Mouse (Mus musculus) embryonic facial prominence, embryonic 13.5 days (tissue): ENCODE measurements around the gene Ccdc47. TPM values are rescaled to one million over a fixed set of nuclear protein-coding genes. Genes with fewer than 3 reads are reported as not detected.

Source experiments
- ATAC-seq: fragments of 200-750 bp; cut with Nextera tagmentation; 2 replicates; pipeline ENCODE4 v1.8.0; 2017; ENCODE audit warnings: low read depth; ENCODE audit not compliant: insufficient number of reproducible peaks, insufficient read depth, low FRiP score, low TSS enrichment
- H3K27ac ChIP-seq: fragments of 300-500 bp; sonication (generic); 2 replicates; pipeline ENCODE4 v1.5.1; 2015; ENCODE audit warnings: moderate library complexity, mild to moderate bottlenecking, inconsistent platforms
- H3K27me3 ChIP-seq: fragments of 300-500 bp; sonication (generic); 2 replicates; pipeline ENCODE4 v1.6.1; 2015; ENCODE audit warnings: mild to moderate bottlenecking, inconsistent platforms
- H3K36me3 ChIP-seq: fragments of 300-500 bp; sonication (generic); 2 replicates; pipeline ENCODE4 v1.6.1; 2015; ENCODE audit warnings: mild to moderate bottlenecking, inconsistent platforms
- H3K4me1 ChIP-seq: fragments of 300-500 bp; sonication (generic); 2 replicates; pipeline ENCODE4 v1.6.1; 2015; ENCODE audit warnings: inconsistent platforms
- H3K4me2 ChIP-seq: fragments of 300-500 bp; sonication (generic); 2 replicates; pipeline ENCODE4 v1.6.1; 2015; ENCODE audit warnings: moderate library complexity, mild to moderate bottlenecking, inconsistent platforms
- H3K4me3 ChIP-seq: fragments of 300-500 bp; sonication (generic); 2 replicates; pipeline ENCODE4 v1.5.1; 2015; ENCODE audit warnings: mild to moderate bottlenecking, inconsistent platforms
- H3K9ac ChIP-seq: fragments of 300-500 bp; sonication (generic); 2 replicates; pipeline ENCODE4 v1.6.1; 2015; ENCODE audit warnings: mild to moderate bottlenecking, inconsistent platforms
- H3K9me3 ChIP-seq: fragments of 300-500 bp; sonication (generic); 2 replicates; pipeline ENCODE4 v1.6.1; 2016; ENCODE audit warnings: inconsistent platforms
- WGBS: fragments of 180-500 bp; shearing (Covaris S2); methylation state at CpG from one replicate; pipeline ENCODE4 v1.1.7; 2015; ENCODE audit warnings: mixed read lengths; 5-methylcytosine and 5-hydroxymethylcytosine counted together
- polyA plus RNA-seq: library from polyadenylated mRNA; unstranded; fragments of >200 nt; fragmentation: Nextera tagmentation; extraction: Ambion mirVana; gene quantifications from 2 replicates; pipeline ENCODE4 v1.2.1, GENCODE M21; 2015

The Ccdc47 gene
- polyA plus RNA-seq = 81.4 and 93.3 TPM in 2 replicates

DNA sequence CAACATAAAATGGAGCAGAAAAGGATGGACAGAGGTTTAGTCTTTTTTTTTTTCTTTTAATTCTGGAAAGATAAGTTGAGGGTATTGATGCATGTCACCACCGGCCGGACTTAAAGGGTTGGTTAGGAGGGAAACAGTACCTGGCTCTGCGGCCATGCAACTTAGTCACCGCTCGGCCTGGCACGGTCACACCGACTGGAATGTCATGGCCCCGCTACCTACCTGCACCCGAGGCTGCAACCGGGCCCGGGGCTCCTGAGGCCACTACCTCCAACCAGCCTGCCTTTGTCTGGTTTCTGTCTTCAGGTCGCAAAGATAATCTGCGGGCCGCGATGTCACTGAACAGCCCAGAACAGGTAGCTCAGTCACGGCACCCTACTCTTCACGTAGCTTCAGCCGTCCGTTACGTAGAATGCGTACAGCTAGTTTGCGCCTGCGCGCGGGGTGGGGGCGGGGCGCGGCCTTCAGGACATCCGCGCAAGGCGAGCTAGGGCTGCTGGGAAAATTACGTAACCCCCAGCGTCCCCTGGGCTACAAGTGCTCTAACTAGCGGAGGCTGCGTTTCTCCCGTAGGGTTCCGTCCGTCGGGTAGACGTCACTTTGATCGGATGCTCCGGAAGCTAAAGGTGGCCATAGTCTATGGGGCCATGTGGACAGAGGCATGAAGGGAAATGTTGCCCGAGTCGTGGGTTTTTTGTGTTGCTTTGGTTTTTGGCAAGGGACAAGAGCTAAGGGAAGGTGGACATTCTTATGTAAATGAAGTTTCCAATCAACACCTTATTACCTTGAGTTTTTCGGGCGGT lies at the start of gene Ccdc47:
Gene Ccdc47, minus strand, starts transcription at position 418 of the 803 bp plus-strand sequence.
- Histone ChIP-seq H3K4me3 (peak within 1 kb of the TSS; percentile 83), H3K4me2 (peak within 1 kb of the TSS; percentile 73), H3K4me1 (peaks cover 20% of the 10 kb centered on the region), H3K9ac (peak within 1 kb of the TSS; percentile 97), H3K27ac (peak within 1 kb of the TSS; percentile 96), H3K36me3 (peaks cover 23% of the 10 kb centered on the region), H3K27me3 (no peaks in the 10 kb centered on the region), H3K9me3 (no peaks in the 10 kb centered on the region)
- ATAC-seq = peak; percentile 96
- WGBS = under 1% methylated on average over 46 of the region's 46 CpGs

DNA sequence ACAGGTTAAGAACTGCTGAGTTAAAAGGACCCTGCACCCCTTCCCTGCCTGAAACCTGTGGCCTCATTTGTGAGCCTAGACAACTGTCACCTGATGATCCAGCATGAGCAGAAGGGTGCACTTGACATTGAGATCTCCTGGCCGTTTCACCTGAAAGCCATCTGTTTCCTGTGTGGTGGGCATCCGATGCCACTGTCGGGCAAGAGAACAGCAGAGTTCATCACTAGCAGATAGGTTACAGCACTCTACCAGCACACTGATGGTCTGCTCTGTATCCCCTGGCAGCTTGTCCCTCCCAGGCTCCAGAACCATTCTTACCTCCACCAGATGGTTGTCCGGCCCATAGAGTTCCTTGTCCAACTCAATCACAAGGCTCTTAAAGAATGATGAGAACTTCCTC lies 49.4 kb upstream of the Ccdc47 start:
- WGBS = 92% methylated on average over 4 of the region's 4 CpGs
- H3K4me2 ChIP-seq = no peak overlapping the region
- peaks cover 31% of the 10 kb centered on the region for H3K4me1 ChIP-seq
- peaks cover 73% of the 10 kb centered on the region for H3K36me3 ChIP-seq
- H3K27me3 ChIP-seq = no peaks in the 10 kb centered on the region
- no peak overlapping the region for H3K4me3 ChIP-seq
- H3K27ac ChIP-seq = no peak overlapping the region
- H3K9me3 ChIP-seq = no peaks in the 10 kb centered on the region
- H3K9ac ChIP-seq = no peak overlapping the region
- ATAC-seq = no peak

DNA sequence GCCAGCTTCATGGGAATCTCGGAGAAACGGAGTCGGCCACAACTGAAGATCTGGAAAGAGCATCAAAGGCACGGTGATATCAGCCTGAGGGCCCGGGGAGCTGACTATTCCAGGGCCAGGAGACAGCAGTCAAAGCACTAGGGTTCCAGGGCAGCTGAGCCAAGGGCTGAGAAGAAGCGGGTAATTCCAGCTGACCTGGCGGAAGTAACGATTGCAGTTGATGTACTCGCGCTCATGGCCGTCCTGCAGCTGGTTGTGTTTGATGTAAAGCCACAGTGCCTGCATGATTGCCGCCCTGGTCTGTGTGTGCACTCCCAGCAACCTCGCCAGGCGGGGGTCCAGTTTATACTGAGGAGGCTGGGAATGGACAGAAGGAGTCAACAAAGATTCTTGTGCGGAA lies 48.8 kb upstream of the Ccdc47 start:
- no peaks in the 10 kb centered on the region for H3K9me3 ChIP-seq
- H3K4me1 ChIP-seq = peaks cover 26% of the 10 kb centered on the region
- ATAC-seq = no peak
- no peak overlapping the region for H3K4me2 ChIP-seq
- H3K36me3 ChIP-seq = peaks cover 75% of the 10 kb centered on the region
- H3K27ac ChIP-seq = no peak overlapping the region
- no peak overlapping the region for H3K4me3 ChIP-seq
- H3K27me3 ChIP-seq = no peaks in the 10 kb centered on the region
- 91% methylated on average over 15 of the region's 15 CpGs for WGBS
- no peak overlapping the region for H3K9ac ChIP-seq

DNA sequence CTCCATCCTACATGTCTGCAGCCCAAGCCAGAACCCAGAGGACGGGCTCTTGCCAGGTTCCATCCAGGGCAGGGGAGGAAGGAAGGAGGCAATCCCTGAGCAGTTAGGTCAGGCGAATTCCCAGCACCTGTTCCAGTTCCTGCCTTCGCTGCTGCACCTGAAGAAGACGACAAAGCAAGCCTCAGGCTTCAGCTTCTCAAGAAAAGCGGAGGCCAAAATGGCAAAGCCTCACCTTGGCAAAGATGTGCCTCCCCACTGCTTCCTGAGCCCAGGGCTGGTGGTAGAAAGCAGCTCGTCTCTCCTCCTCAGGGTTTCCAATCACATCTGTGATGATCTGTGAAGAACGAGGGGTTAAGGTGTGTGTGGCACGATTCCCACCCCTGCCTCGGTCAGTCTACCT lies 47.8 kb upstream of the Ccdc47 start:
- no peaks in the 10 kb centered on the region for H3K9me3 ChIP-seq
- peaks cover 81% of the 10 kb centered on the region for H3K36me3 ChIP-seq
- H3K4me2 ChIP-seq = no peak overlapping the region
- ATAC-seq = no peak
- H3K27me3 ChIP-seq = no peaks in the 10 kb centered on the region
- peaks cover 18% of the 10 kb centered on the region for H3K4me1 ChIP-seq
- H3K27ac ChIP-seq = no peak overlapping the region
- H3K9ac ChIP-seq = no peak overlapping the region
- H3K4me3 ChIP-seq = no peak overlapping the region
- WGBS = 88% methylated on average over 9 of the region's 9 CpGs

DNA sequence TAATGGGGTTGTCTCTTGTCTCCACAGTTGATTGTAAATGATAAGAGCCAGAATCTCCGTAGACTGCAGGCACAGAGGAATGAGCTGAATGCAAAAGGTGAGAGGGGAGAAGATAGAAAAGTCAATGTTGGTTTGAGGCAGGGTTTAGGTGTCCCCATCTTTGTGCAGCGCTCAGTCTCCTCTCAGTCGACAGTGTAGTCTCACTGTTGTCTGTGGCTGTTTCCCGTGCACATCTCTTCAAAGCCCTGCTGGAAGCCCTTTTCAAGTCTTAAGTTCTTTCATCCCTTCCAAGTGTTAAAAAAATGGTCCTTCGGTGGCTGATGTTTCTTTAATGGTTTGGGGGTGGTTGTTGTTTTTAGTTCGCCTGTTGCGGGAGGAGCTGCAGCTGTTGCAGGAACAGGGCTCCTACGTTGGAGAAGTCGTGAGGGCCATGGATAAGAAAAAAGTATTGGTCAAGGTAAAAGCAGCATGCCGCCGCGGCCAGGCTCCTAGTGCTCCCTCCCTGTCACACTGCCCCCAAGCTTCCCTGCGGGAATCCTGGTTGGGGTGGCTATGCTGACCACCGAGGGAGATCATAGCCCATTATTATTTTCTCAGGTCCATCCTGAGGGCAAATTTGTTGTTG lies 44.8 kb upstream of the Ccdc47 start:
- 81% methylated on average over 14 of the region's 14 CpGs for WGBS
- no peak overlapping the region for H3K27ac ChIP-seq
- peaks cover 76% of the 10 kb centered on the region for H3K36me3 ChIP-seq
- H3K9ac ChIP-seq = no peak overlapping the region
- H3K4me3 ChIP-seq = no peak overlapping the region
- ATAC-seq = no peak
- H3K4me1 ChIP-seq = peaks cover 12% of the 10 kb centered on the region
- no peaks in the 10 kb centered on the region for H3K9me3 ChIP-seq
- no peak overlapping the region for H3K4me2 ChIP-seq
- H3K27me3 ChIP-seq = no peaks in the 10 kb centered on the region

DNA sequence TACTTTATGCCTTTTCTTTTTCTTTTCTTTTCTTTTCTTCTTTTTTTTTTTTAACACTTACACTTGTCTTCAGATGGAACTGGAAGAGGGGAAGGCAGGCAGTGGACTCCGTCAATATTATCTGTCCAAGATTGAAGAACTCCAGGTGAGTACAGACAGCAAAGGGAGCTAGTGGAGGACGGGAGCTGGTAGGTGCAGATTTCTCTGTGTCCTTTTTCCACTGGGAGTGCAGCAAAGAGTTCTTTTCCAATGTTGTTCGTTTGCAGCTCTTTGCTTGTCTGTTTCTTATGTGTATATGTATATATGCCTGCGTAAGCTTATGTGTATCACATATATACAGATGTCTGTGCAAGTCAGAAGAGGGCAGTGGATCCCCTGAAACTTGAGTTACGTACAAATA lies 40.6 kb upstream of the Ccdc47 start:
- Histone ChIP-seq H3K4me3 (peak overlapping the region; percentile 69), H3K4me1 (peaks cover 21% of the 10 kb centered on the region), H3K36me3 (peaks cover 60% of the 10 kb centered on the region), H3K4me2 (peak overlapping the region; percentile 92), H3K27me3 (no peaks in the 10 kb centered on the region), H3K27ac (0 out of 2 replicates have a peak overlapping the region, but pooled peaks have one; percentile 78), H3K9ac (peak overlapping the region; percentile 83), H3K9me3 (no peaks in the 10 kb centered on the region)
- no peak for ATAC-seq
- WGBS = 74% methylated on average over 5 of the region's 5 CpGs

DNA sequence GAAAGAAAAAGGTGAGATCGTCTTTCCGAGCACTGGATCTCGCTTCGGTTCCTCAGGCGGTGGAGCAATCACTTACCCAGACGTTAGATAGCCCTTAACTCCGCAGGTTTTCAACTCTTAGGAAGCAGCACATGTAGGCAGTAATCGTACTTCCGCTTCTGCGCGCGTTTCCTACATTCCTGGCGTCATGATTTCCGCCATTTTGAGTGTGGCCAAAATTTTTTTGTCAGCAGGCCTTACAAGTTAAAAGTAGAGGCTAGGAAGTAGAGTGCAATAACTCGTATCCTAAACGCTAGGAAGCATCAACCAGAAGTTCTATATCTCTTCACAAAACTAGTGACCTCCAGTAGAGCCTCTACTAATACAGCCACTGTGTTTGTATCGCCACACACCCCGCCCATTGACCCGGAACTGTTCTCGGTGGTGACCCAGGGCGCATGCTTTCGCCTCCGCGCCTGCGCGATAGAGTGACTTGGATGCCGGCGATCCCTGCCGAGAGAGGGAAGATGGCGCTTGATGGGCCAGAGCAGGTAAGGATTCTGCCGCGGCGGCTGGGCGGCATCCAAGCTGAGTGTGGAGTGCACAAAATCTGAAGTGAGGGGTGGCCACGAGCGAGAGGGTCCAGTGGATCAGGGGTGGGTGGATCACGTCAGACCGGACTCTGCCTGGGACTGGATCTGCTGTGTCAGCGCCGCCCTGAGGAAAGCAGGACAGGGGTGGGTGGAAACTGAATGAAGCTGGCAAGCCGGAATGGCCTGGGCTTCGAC lies 39.7 kb upstream of the Ccdc47 start, which contains the start of the genes Ftsj3 and Psmc5:
Gene Ftsj3, minus strand, starts transcription at position 395 of the 767 bp plus-strand sequence.
Gene Psmc5, plus strand, starts transcription at position 470 of the 767 bp plus-strand sequence.
- peaks cover 59% of the 10 kb centered on the region for H3K36me3 ChIP-seq
- no peaks in the 10 kb centered on the region for H3K27me3 ChIP-seq
- H3K4me1 ChIP-seq = peaks cover 21% of the 10 kb centered on the region
- no peaks in the 10 kb centered on the region for H3K9me3 ChIP-seq
- WGBS = under 1% methylated on average over 42 of the region's 42 CpGs
- peak within 1 kb of the TSS; percentile 69 for H3K4me3 ChIP-seq
- H3K4me2 ChIP-seq = peak within 1 kb of the TSS; percentile 92
- peak within 1 kb of the TSS; percentile 78 for H3K27ac ChIP-seq
- H3K9ac ChIP-seq = peak within 1 kb of the TSS; percentile 83
- peak; percentile 87 for ATAC-seq

DNA sequence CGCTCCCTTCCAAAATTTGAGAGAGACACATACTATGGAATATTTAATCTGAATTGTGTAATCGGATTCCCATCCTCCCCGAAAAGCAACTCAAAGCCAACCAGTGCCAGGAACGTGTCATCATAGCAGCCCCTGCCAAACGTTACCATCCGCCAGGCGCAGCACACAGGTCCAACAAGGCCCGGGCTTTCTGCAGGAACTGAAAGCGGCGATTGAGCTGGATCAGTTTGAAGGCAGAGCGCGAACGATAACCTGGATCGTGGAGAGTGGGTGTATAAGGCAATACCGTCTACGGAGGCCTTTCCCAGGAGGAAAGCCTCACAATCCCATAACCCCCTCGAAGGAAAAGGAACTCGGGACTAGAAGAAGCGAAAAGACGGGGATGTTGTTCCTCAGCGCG lies 39.0 kb upstream of the Ccdc47 start:
- peak overlapping the region; percentile 69 for H3K4me3 ChIP-seq
- no peaks in the 10 kb centered on the region for H3K27me3 ChIP-seq
- ATAC-seq = no peak
- H3K9ac ChIP-seq = peak overlapping the region; percentile 83
- H3K4me1 ChIP-seq = peaks cover 21% of the 10 kb centered on the region
- peaks cover 62% of the 10 kb centered on the region for H3K36me3 ChIP-seq
- H3K9me3 ChIP-seq = no peaks in the 10 kb centered on the region
- 3% methylated on average over 22 of the region's 22 CpGs for WGBS
- H3K27ac ChIP-seq = peak overlapping the region; percentile 78; the same call in 1 of the 2 replicates
- peak overlapping the region; percentile 92 for H3K4me2 ChIP-seq

DNA sequence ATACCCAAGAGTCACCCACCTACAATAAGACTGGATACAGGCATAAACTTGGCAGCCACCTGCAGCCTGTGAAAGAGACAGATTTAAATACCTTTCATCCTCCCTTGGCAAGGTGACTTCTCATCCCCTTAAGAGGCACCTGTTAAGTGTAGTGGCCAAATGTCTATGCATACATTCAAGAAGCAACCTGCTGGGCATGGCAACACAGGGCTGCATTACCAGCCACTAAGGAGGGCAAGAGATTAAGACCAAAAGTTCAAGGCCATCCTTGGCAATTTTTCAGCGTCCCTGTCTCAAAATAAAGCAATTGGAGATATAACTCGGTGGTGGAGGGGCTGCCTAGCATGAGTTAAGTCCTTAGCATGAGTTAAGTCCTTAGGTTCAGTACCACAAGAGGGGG lies 38.6 kb upstream of the Ccdc47 start:
- 18% methylated on average over 2 of the region's 2 CpGs for WGBS
- peak overlapping the region; percentile 69 for H3K4me3 ChIP-seq
- H3K27me3 ChIP-seq = no peaks in the 10 kb centered on the region
- ATAC-seq = no peak
- H3K9ac ChIP-seq = peak overlapping the region; percentile 83
- H3K27ac ChIP-seq = no peak overlapping the region
- peaks cover 66% of the 10 kb centered on the region for H3K36me3 ChIP-seq
- H3K4me1 ChIP-seq = peaks cover 21% of the 10 kb centered on the region
- H3K9me3 ChIP-seq = no peaks in the 10 kb centered on the region
- H3K4me2 ChIP-seq = peak overlapping the region; percentile 92

DNA sequence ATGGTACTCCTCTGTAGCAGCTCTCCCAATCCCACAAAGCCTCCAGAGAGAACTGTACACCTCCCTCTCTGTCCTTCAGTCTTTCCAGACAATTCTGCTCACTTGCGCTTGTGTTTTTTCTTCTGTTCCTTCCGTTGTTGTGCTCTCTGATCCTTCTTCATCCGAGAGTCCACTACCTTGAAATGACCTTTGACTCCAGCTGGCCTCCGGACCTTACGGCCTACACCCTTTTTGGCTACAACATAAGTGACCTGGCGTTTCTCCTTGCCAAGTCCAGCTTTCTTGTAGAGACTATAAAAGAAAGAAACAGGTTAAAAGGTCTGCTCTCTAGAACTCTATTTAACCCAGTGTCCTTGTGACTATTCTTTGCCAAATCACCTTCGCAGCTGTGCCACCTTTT lies 33.2 kb upstream of the Ccdc47 start:
- ATAC-seq = no peak
- Histone ChIP-seq H3K36me3 (peaks cover 98% of the 10 kb centered on the region), H3K27me3 (no peaks in the 10 kb centered on the region), H3K9ac (no peak overlapping the region), H3K4me1 (peaks cover under 1% of the 10 kb centered on the region; the same call in 1 of the 2 replicates), H3K9me3 (0 out of 2 replicates have a peak, but pooled peaks cover 5% of the 10 kb centered on the region), H3K27ac (no peak overlapping the region), H3K4me2 (no peak overlapping the region), H3K4me3 (no peak overlapping the region)
- 87% methylated on average over 7 of the region's 7 CpGs for WGBS

DNA sequence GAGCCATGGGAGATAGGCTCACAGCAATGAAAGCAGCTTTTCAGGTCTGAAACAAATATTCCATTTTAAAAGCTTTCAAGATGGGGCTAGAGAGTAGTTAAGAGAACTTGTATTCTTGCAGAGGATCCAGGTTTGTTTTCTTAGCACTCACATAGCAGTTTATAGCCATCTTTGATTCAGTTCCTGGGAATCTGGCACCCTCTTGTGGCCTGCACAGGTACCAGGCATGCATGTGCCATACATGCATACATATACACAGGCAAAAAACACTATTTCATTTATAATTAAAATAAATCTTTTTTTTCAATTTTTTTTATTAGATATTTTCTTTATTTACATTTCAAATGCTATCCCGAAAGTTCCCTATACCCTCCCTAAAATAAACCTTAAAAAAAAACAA lies 30.7 kb upstream of the Ccdc47 start:
- no peak overlapping the region for H3K4me2 ChIP-seq
- no peak overlapping the region for H3K4me3 ChIP-seq
- no peaks in the 10 kb centered on the region for H3K27me3 ChIP-seq
- no peak overlapping the region for H3K27ac ChIP-seq
- no peak for ATAC-seq
- 96% methylated on average over 1 of the region's 1 CpGs for WGBS
- H3K9ac ChIP-seq = no peak overlapping the region
- peaks cover 98% of the 10 kb centered on the region for H3K36me3 ChIP-seq
- H3K9me3 ChIP-seq = 0 out of 2 replicates have a peak, but pooled peaks cover 5% of the 10 kb centered on the region
- H3K4me1 ChIP-seq = no peaks in the 10 kb centered on the region
